Mouse (Mus musculus) bone marrow, adult 2 months (tissue): Measurements from ENCODE around the gene Fars2.

Experiments used
- CTCF ChIP-seq: fragments of 200-500 bp; IDR thresholded peaks from 2 replicates; pipeline ENCODE4 v1.5.1; 2011; ENCODE audit warnings: low read length, control low read depth; ENCODE audit not compliant: control insufficient read depth, insufficient read depth
- POLR2A ChIP-seq: fragments of 200-500 bp; IDR thresholded peaks from 2 replicates; pipeline ENCODE4 v1.6.1; 2011; ENCODE audit warnings: low read depth, mild to moderate bottlenecking, control low read depth, low read length, borderline replicate concordance; ENCODE audit not compliant: control insufficient read depth

- TF ChIP-seq POLR2A: no peak
- no peak for TF ChIP-seq CTCF
Measured at GRCm38 (mm10) chr13:36086608-36087391, 30.4 kb upstream of the Fars2 start.
